32 mouse cellular contexts compared by ENCODE assay signal in the genomic region with DNA sequence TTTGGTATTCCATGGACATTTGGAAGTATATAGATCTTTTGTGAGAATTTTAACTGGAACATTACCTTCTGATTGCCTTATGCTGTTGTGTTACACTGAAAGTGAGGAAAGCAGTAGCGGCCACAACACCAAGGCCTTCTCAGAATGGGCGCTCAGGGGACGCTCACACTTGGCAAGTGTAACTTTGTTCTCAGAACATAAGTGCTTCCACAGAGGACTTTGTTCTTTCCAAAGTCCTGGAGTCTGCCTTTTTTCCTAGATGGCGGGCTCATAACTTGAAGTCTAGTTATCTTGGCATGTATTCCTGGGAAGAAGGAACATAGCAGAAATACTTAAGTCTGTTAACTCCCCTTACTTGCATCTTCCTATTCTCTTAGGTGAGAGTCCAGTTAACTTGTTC. TPM values are rescaled to one million over a fixed set of nuclear protein-coding genes. Genes with fewer than 3 reads are reported as not detected.
DNase-seq lines count a peak whose midpoint lies in the region; ATAC-seq lines count a peak whose summit lies in the region.
"Had no signal": no experiment of that assay in that cellular context is flagged by ENCODE, and none has a peak within 500 bp of the region (broad histone marks: within the 10 kb centered on the region; RNA-seq: fewer than 3 reads in every experiment).

No protein-coding gene starts in this region.

- DNase-seq in adrenal gland, postnatal 10 days = peak; percentile 25
- DNase-seq in adrenal gland, postnatal 25 days = no peak
- DNase-seq in kidney, adult 11 months = peak; percentile 67
- DNase-seq in limb, embryonic 10.5 days (ENCODE audit: low spot score) = no peak
- DNase-seq in kidney, postnatal 36 days = peak; percentile 63 to 81
- DNase-seq: gastrocnemius, postnatal 25 days; heart, postnatal 10 days; lung, adult 2 months; right cerebral cortex, adult 18-20 months; thymus, adult 18-20 months; thymus, postnatal 25 days had no signal

- WGBS in kidney, embryonic 14.5 days = 96% methylated on average over 4 of the region's 4 CpGs
- 92% methylated on average over 4 of the region's 4 CpGs for WGBS in limb, embryonic 12.5 days
- WGBS in limb, embryonic 10.5 days = 96% methylated on average over 4 of the region's 4 CpGs

- H3K9ac ChIP-seq in kidney, embryonic 14.5 days (ENCODE audit: low read depth, low read length) = no peak overlapping the region
- no peak overlapping the region for H3K9ac ChIP-seq in limb, embryonic 12.5 days (replicated peaks)
- H3K9ac ChIP-seq: embryonic facial prominence, embryonic 13.5 days; forebrain, embryonic 15.5 days; heart, embryonic 13.5 days; hindbrain, embryonic 15.5 days; liver, embryonic 14.5 days; midbrain, embryonic 15.5 days had no signal

- H3K27ac ChIP-seq in kidney, embryonic 14.5 days (ENCODE audit: low read depth, low read length) = no peak overlapping the region
- no peak overlapping the region for H3K27ac ChIP-seq in limb, embryonic 12.5 days
- no peak overlapping the region for H3K27ac ChIP-seq in limb, embryonic 10.5 days
- H3K27ac ChIP-seq: embryonic facial prominence, embryonic 13.5 days; forebrain, embryonic 10.5 days; forebrain, embryonic 15.5 days; heart, embryonic 13.5 days; hindbrain, embryonic 15.5 days; left cerebral cortex, adult 2 months; liver, embryonic 14.5 days; macrophage; midbrain, embryonic 15.5 days; stomach, postnatal 0 days had no signal

- no peak for ATAC-seq in kidney, embryonic 14.5 days (ENCODE audit: low FRiP score, low TSS enrichment)
- no peak for ATAC-seq in limb, embryonic 12.5 days (ENCODE audit: insufficient number of reproducible peaks, insufficient read depth, low FRiP score, low TSS enrichment, low read depth)
- ATAC-seq in CD4-positive, CD25-positive, alpha-beta regulatory T cell, adult 4 months = no peak
- ATAC-seq: forebrain, embryonic 15.5 days; midbrain, embryonic 15.5 days had no signal

- no peaks in the 10 kb centered on the region for H3K9me3 ChIP-seq in kidney, embryonic 14.5 days (ENCODE audit: control insufficient read depth, low read length)
- no peaks in the 10 kb centered on the region for H3K9me3 ChIP-seq in limb, embryonic 12.5 days
- H3K9me3 ChIP-seq in limb, embryonic 10.5 days (replicated peaks) = no peaks in the 10 kb centered on the region
- H3K9me3 ChIP-seq: embryonic facial prominence, embryonic 13.5 days; forebrain, embryonic 15.5 days; G1E; heart, embryonic 13.5 days; hindbrain, embryonic 15.5 days; midbrain, embryonic 15.5 days had no signal

- peaks cover 29% of the 10 kb centered on the region for H3K4me1 ChIP-seq in kidney, embryonic 14.5 days (ENCODE audit: control insufficient read depth, insufficient read depth, low read length)
- H3K4me1 ChIP-seq in limb, embryonic 12.5 days (replicated peaks) = peaks cover 48% of the 10 kb centered on the region
- peaks cover 31% of the 10 kb centered on the region for H3K4me1 ChIP-seq in limb, embryonic 10.5 days

- no peaks in the 10 kb centered on the region for H3K27me3 ChIP-seq in kidney, embryonic 14.5 days (ENCODE audit: control insufficient read depth, insufficient read depth, low read length)
- no peaks in the 10 kb centered on the region for H3K27me3 ChIP-seq in limb, embryonic 12.5 days
- no peaks in the 10 kb centered on the region for H3K27me3 ChIP-seq in limb, embryonic 10.5 days (ENCODE audit: low read depth, poor library complexity, severe bottlenecking)
- H3K27me3 ChIP-seq: embryonic facial prominence, embryonic 13.5 days; forebrain, embryonic 15.5 days; heart, embryonic 13.5 days; hindbrain, embryonic 15.5 days; midbrain, embryonic 15.5 days had no signal

- H3K36me3 ChIP-seq in kidney, embryonic 14.5 days (ENCODE audit: control insufficient read depth, insufficient read depth, low read length) = peaks cover 23% of the 10 kb centered on the region
- H3K36me3 ChIP-seq in limb, embryonic 12.5 days = peaks cover 49% of the 10 kb centered on the region
- peaks cover 61% of the 10 kb centered on the region for H3K36me3 ChIP-seq in limb, embryonic 10.5 days
- H3K36me3 ChIP-seq: forebrain, embryonic 15.5 days; hindbrain, embryonic 15.5 days; midbrain, embryonic 15.5 days had no signal

- H3K4me3 ChIP-seq in kidney, embryonic 14.5 days (ENCODE audit: low read length) = no peak overlapping the region
- no peak overlapping the region for H3K4me3 ChIP-seq in limb, embryonic 12.5 days (replicated peaks)
- no peak overlapping the region for H3K4me3 ChIP-seq in limb, embryonic 10.5 days
- H3K4me3 ChIP-seq: embryonic facial prominence, embryonic 13.5 days; forebrain, embryonic 10.5 days; forebrain, embryonic 15.5 days; heart, embryonic 13.5 days; hindbrain, embryonic 15.5 days; left cerebral cortex, adult 2 months; midbrain, embryonic 15.5 days had no signal

- H3K4me2 ChIP-seq in kidney, embryonic 14.5 days (replicated peaks; ENCODE audit: low read depth, low read length) = no peak overlapping the region
- H3K4me2 ChIP-seq in limb, embryonic 12.5 days = 0 out of 2 replicates have a peak overlapping the region, but pooled peaks have one; percentile 2
- H3K4me2 ChIP-seq: embryonic facial prominence, embryonic 13.5 days; forebrain, embryonic 15.5 days; heart, embryonic 13.5 days; midbrain, embryonic 15.5 days had no signal

RNA-seq across cellular contexts. Expression of a gene that starts 4.3 kb away (rescaled TPM):
- total RNA-seq in adrenal gland, postnatal 10 days (2021) = 10 to 100 TPM; 51.6 to 59.0 TPM
- 55.5 and 75.5 TPM in 2 replicates for total RNA-seq in adrenal gland, postnatal 25 days (2021)
- 32.9 and 62.2 TPM in 2 replicates for polyA plus RNA-seq in kidney, embryonic 14.5 days (2014; fragmentation: Nextera tagmentation; extraction: Ambion mirVana)
- polyA plus RNA-seq in limb, embryonic 12.5 days (2016; fragmentation: Nextera tagmentation; extraction: Ambion mirVana) = 52.6 and 56.3 TPM in 2 replicates
- 42.1 and 52.3 TPM in 2 replicates for polyA plus RNA-seq in limb, embryonic 10.5 days (2016; fragmentation: Nextera tagmentation; extraction: Ambion mirVana)
- polyA plus RNA-seq in CD4-positive, CD25-positive, alpha-beta regulatory T cell, adult 4 months (2017; shearing (Covaris generic)) = 10 to 100 TPM; 10.3 to 10.7 TPM

RNA-seq across cellular contexts. Expression of a gene that starts 46.5 kb away (rescaled TPM):
- total RNA-seq in adrenal gland, postnatal 10 days (2021) = under 1 TPM in 1 of 2 experiments, not detected in 1; 0.24 TPM
- total RNA-seq in adrenal gland, postnatal 25 days (2021) = not detected in 2 replicates
- polyA plus RNA-seq in kidney, embryonic 14.5 days (2014; fragmentation: Nextera tagmentation; extraction: Ambion mirVana) = 0.15 TPM in 1 of 2 replicates, not detected in the other
- polyA plus RNA-seq in limb, embryonic 12.5 days (2016; fragmentation: Nextera tagmentation; extraction: Ambion mirVana) = not detected in 2 replicates
- polyA plus RNA-seq in limb, embryonic 10.5 days (2016; fragmentation: Nextera tagmentation; extraction: Ambion mirVana) = not detected in 2 replicates
- polyA plus RNA-seq in CD4-positive, CD25-positive, alpha-beta regulatory T cell, adult 4 months (2017; shearing (Covaris generic)) = not detected
- total RNA-seq: adrenal gland, postnatal 36 days; common myeloid progenitor, adult 5-6 weeks; gastrocnemius, adult 18-20 months; gastrocnemius, postnatal 25 days; heart, adult 8-10 months; hematopoietic stem cell, adult 5-6 weeks; megakaryocyte-erythroid progenitor cell, adult 5-6 weeks had no signal
- polyA plus RNA-seq: forebrain, embryonic 10.5 days; G1E; liver, embryonic 14.5 days; macrophage; neural tube, embryonic 11.5 days had no signal

Comparison
In these comparisons a context has a peak if more than half of its experiments do, and no peak if none do; other contexts are left out.
1. DNase-seq: peak in adrenal gland, postnatal 10 days (single experiment), kidney, adult 11 months (single experiment) and kidney, postnatal 36 days (2 of 2); none in adrenal gland, postnatal 25 days (single experiment) and limb, embryonic 10.5 days (single experiment).